Mouse (Mus musculus) liver, adult 2 months (tissue): ENCODE data around the gene Phc2. TPM values are rescaled to one million over a fixed set of nuclear protein-coding genes. Genes with fewer than 3 reads are reported as not detected.

Source experiments
- DNase-seq: peaks from one replicate; pipeline ENCODE4 v3.0.0-alpha.2; 2011; ENCODE audit warnings: low read depth, low spot score; ENCODE audit errors: extremely low read depth
- H3K27ac ChIP-seq: fragments of 200-500 bp; replicated peaks from 2 replicates; pipeline ENCODE4 v1.5.1; 2012; ENCODE audit warnings: low read depth, mild to moderate bottlenecking, control low read depth, inconsistent platforms, low read length; ENCODE audit not compliant: insufficient read depth
- H3K27me3 ChIP-seq: fragments of 200-500 bp; 2 replicates; pipeline ENCODE4 v1.6.1; 2012; ENCODE audit warnings: mild to moderate bottlenecking, moderate library complexity, low read length, inconsistent platforms; ENCODE audit not compliant: control insufficient read depth, insufficient read depth
- H3K36me3 ChIP-seq: fragments of 200-500 bp; 2 replicates; pipeline ENCODE4 v1.6.1; 2012; ENCODE audit warnings: low read length, inconsistent platforms; ENCODE audit not compliant: control insufficient read depth, insufficient read depth
- H3K4me1 ChIP-seq: fragments of 200-500 bp; 2 replicates; pipeline ENCODE4 v1.6.1; 2011; ENCODE audit warnings: low read length; ENCODE audit not compliant: control insufficient read depth, insufficient read depth
- H3K4me3 ChIP-seq: fragments of 200-500 bp; 2 replicates; pipeline ENCODE4 v1.5.1; 2011; ENCODE audit warnings: low read depth, mild to moderate bottlenecking, control low read depth, low read length, moderate library complexity; ENCODE audit not compliant: insufficient read depth
- H3K79me2 ChIP-seq: fragments of 200-500 bp; 2 replicates; pipeline ENCODE4 v1.6.1; 2012; ENCODE audit warnings: inconsistent platforms, mild to moderate bottlenecking, low read length, moderate library complexity; ENCODE audit not compliant: control insufficient read depth, insufficient read depth
- H3K9ac ChIP-seq: fragments of 200-500 bp; 2 replicates; pipeline ENCODE4 v1.6.1; 2012; ENCODE audit warnings: low read depth, mild to moderate bottlenecking, control low read depth, inconsistent platforms, low read length
- CTCF ChIP-seq: fragments of 200-500 bp; IDR thresholded peaks from 2 replicates; pipeline ENCODE4 v1.5.1; 2011; ENCODE audit warnings: low read depth, low read length, control low read depth
- POLR2A ChIP-seq: fragments of 200-500 bp; IDR thresholded peaks from 2 replicates; pipeline ENCODE4 v1.6.1; 2011; ENCODE audit warnings: low read length, control low read depth; ENCODE audit not compliant: insufficient read depth; ENCODE audit errors: extremely low read depth
- WGBS: fragments of 180-500 bp; shearing (Covaris S2); methylation state at CpG from one replicate; pipeline ENCODE4 v1.1.7; 2018; 5-methylcytosine and 5-hydroxymethylcytosine counted together
- polyA plus RNA-seq: library from polyadenylated mRNA; depleted of rRNA; stranded (reverse); fragments of >200 nt; gene quantifications from 2 replicates; pipeline ENCODE4 v1.2.3, GENCODE M21; 2012
- total RNA-seq: library from RNA; depleted of rRNA; stranded (reverse); fragments of >200 nt; gene quantifications from 2 replicates; pipeline ENCODE4 v1.2.3, GENCODE M21; 2014

The Phc2 gene
- total and polyA plus RNA-seq, 2 experiments, result 7.7 to 28.7 TPM

- Histone ChIP-seq H3K9ac (no peak overlapping the region), H3K4me3 (no peak overlapping the region), H3K79me2 (no peaks in the 10 kb centered on the region), H3K27me3 (no peaks in the 10 kb centered on the region), H3K4me1 (no peaks in the 10 kb centered on the region), H3K36me3 (peaks cover 42% of the 10 kb centered on the region), H3K27ac (no peak overlapping the region)
- no peak for DNase-seq
- TF ChIP-seq POLR2A (no peak), CTCF (no peak)
- WGBS, result 90% methylated on average over 7 of the region's 7 CpGs
Observed at GRCm38 (mm10) chr4:128748309-128748708, 93.8 kb downstream of the Phc2 start.

DNA sequence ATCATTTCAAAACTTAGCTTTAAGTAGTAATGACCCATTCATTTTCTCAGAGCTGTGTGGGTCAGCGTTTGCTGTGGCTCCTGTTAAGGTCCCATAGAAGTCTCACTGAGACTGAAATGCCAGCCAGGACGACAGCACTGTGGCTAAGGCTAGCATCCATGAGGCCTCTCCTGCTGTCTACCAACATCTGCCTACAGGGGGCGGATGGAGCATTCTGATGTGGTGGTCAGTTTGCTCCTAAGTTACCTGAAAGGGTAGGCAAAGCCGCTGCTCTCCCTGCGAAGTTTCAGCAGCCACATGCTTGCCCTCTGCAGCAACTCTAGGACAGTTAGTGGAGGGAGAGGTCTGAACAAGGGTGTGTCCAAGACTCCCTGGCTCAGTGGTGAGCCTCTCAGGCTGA lies 96.5 kb downstream of the Phc2 start:
- WGBS, result 79% methylated on average over 5 of the region's 5 CpGs
- no peaks in the 10 kb centered on the region for H3K79me2 ChIP-seq
- DNase-seq, result no peak
- no peak overlapping the region for H3K4me3 ChIP-seq
- H3K36me3 ChIP-seq, result peaks cover 38% of the 10 kb centered on the region
- no peak overlapping the region for H3K27ac ChIP-seq
- TF ChIP-seq CTCF (peak; percentile 32), POLR2A (no peak)
- H3K27me3 ChIP-seq, result no peaks in the 10 kb centered on the region
- no peaks in the 10 kb centered on the region for H3K4me1 ChIP-seq
- no peak overlapping the region for H3K9ac ChIP-seq

DNA sequence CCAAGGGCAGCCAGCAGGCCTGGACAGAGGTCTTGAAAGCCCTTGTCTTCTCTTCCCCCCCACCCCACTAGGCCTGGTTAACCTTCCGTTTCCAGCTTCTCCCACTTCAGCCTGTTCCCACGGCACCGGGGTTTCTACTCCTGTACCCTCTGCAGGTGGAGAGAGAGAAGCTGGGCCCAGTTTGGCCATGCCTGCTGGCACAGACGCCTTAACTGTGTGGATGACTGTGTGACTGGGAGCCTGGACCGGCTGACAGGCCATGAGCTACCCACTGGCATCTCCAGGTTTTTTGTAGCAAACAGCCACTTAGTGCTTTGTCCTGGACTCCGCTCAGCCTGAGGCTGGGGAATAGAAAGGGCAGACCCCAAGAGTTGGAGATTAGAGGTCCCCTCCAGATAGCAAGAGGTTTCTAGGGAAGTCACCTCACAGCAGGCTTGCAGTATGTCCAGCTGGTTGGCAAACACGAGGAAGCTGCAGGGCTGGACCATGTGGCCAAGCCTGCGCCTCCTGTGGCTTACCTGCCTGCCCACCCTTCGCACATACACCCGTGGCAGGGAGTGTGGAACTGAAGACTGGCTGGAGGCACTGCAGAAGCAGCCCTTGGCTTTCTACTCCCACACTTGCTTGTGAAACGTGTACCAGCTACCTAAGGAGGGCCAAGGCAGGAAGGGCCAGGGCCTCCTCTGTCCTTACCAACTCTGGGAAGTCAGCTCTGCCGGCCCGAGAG lies 97.7 kb downstream of the Phc2 start:
- TF ChIP-seq CTCF (no peak), POLR2A (no peak)
- H3K27ac ChIP-seq, result no peak overlapping the region
- H3K36me3 ChIP-seq, result peaks cover 31% of the 10 kb centered on the region
- no peaks in the 10 kb centered on the region for H3K4me1 ChIP-seq
- H3K4me3 ChIP-seq, result no peak overlapping the region
- 90% methylated on average over 13 of the region's 13 CpGs for WGBS
- H3K27me3 ChIP-seq, result no peaks in the 10 kb centered on the region
- H3K79me2 ChIP-seq, result no peaks in the 10 kb centered on the region
- no peak for DNase-seq
- H3K9ac ChIP-seq, result no peak overlapping the region

- H3K4me3 ChIP-seq, result no peak overlapping the region
- no peaks in the 10 kb centered on the region for H3K4me1 ChIP-seq
- no peak for DNase-seq
- H3K27ac ChIP-seq, result no peak overlapping the region
- no peaks in the 10 kb centered on the region for H3K27me3 ChIP-seq
- H3K36me3 ChIP-seq, result peaks cover 18% of the 10 kb centered on the region
- TF ChIP-seq CTCF (no peak), POLR2A (no peak)
- H3K9ac ChIP-seq, result no peak overlapping the region
- H3K79me2 ChIP-seq, result no peaks in the 10 kb centered on the region
- WGBS, result 97% methylated on average over 7 of the region's 7 CpGs
Observed at GRCm38 (mm10) chr4:128753571-128753970, 99.1 kb downstream of the Phc2 start.

DNA sequence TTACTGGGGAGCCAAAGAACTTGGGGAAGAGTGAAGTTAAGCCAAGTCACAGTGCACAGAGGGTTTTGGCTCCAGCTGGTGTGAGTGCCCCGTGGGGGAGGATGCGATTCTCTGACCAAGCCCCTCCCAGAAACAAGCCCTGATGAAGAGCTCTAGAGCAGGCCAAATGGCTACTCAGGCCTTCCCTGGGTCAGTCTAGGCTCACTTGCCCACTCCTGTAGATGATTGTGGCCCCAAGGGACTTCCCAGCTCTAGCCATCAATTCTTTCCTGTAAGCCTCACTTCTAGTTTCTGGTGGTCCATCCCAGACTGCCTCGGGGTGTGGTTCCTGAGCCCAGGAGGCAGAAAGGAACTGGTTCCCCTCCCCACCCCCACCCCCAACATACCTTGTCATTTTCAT lies 100.6 kb downstream of the Phc2 start, which contains the start of gene A3galt2:
Gene A3galt2, plus strand, starts transcription at position 301 of the 400 bp plus-strand sequence.
- no peak for TF ChIP-seq POLR2A
- no peak for TF ChIP-seq CTCF
- DNase-seq, result no peak
- H3K79me2 ChIP-seq, result no peaks in the 10 kb centered on the region
- H3K27me3 ChIP-seq, result no peaks in the 10 kb centered on the region
- H3K4me3 ChIP-seq, result no peak within 1 kb of the TSS
- no peaks in the 10 kb centered on the region for H3K4me1 ChIP-seq
- no peak within 1 kb of the TSS for H3K27ac ChIP-seq
- peaks cover 13% of the 10 kb centered on the region for H3K36me3 ChIP-seq
- 69% methylated on average over 3 of the region's 3 CpGs for WGBS
- no peak within 1 kb of the TSS for H3K9ac ChIP-seq

- no peak for DNase-seq
- Histone ChIP-seq H3K27me3 (no peaks in the 10 kb centered on the region), H3K9ac (no peak overlapping the region), H3K4me3 (no peak overlapping the region), H3K4me1 (no peaks in the 10 kb centered on the region), H3K27ac (no peak overlapping the region), H3K36me3 (peaks cover 10% of the 10 kb centered on the region), H3K79me2 (no peaks in the 10 kb centered on the region)
- TF ChIP-seq POLR2A (no peak), CTCF (no peak)
- WGBS, result 77% methylated on average over 7 of the region's 7 CpGs
Observed at GRCm38 (mm10) chr4:128755900-128756299, 101.4 kb downstream of the Phc2 start.
